Mouse (Mus musculus): ENCODE measurements around the gene Gucy2d.

Gene Gucy2d

GRCm38 (mm10) chr7:98439956-98440466 is at the start of gene Gucy2d:
Gene Gucy2d (plus strand): TSS chr7:98440416.
- DNase-seq, result no peak

DNA sequence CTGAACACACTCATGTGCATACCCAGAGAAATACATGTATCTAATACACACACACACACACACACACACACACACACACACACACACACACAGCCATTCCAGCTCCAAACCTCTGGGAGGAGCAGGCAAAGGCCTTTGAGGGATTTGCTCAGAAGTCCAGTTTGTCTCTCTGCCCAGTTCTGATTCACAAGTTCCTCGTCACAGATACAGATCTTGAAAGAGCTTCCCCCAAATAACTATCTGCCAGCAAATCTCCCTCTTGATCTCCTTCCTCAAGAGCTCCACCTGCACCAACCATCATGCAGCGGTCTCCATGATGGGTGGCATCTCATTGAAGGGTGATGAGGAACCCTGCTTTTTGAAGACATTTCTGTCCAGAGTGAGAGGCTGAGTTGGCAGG is 49.7 kb upstream of the Gucy2d start:
- DNase-seq, result no peak

- peak; percentile 33 for DNase-seq
Measured at GRCm38 (mm10) chr7:98391351-98391936, 48.8 kb upstream of the Gucy2d start.

- no peak for DNase-seq
Measured at GRCm38 (mm10) chr7:98392466-98393201, 47.6 kb upstream of the Gucy2d start.

DNA sequence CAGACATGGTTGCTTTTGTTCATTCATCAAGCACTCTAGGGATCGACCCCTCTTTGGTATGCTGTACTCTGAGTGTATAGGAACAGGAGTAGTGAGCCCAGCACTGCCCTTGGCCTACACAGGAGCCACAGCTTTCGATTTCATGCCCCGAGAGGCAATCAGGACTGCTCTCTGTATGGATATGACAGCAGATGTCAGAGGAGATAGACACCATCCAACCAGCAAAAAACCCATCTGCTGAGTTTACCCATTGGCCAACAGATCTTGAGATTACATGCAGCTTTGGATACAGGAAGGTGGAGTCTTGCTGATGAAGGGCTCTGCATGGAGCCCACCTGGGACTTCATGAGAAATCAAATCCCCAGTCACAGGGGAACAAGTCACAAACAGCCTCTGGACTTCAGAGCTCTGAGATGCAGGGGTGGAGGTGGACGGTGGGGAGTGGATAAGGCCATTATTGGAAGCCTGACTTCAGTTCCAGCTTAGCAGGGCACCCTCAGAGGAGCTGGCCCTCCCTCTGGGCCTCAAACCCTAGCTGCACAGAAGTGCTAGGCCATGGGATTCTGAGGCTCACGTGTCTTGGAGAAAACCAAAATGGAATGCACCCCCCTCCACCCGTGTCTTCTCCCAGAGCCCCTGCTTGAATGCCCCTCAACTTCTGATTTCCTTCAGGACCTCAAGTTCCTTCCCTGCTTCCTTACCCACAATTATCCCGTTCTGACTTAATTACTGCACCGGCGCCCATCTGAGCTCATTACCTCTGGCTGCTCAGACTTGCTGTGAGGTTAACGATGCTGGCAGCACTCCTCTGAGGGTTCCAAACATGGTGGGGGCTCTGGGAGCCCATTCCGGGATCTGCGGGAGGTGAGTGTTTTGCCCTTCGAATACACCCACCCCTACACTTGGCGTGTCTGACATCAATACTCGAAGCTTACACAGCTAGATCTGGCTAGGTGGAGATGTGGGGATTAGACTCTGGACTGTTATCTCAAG is 37.3 kb upstream of the Gucy2d start:
- DNase-seq, result no peak

GRCm38 (mm10) chr7:98403996-98404395 is 36.2 kb upstream of the Gucy2d start:
- DNase-seq, result no peak

GRCm38 (mm10) chr7:98407615-98408014 is 32.6 kb upstream of the Gucy2d start:
- DNase-seq, result no peak

- no peak for DNase-seq
Measured at GRCm38 (mm10) chr7:98413115-98413514, 27.1 kb upstream of the Gucy2d start.

GRCm38 (mm10) chr7:98415550-98415949 is 24.7 kb upstream of the Gucy2d start:
- DNase-seq, result no peak

GRCm38 (mm10) chr7:98416020-98416419 is 24.2 kb upstream of the Gucy2d start:
- no peak for DNase-seq

DNA sequence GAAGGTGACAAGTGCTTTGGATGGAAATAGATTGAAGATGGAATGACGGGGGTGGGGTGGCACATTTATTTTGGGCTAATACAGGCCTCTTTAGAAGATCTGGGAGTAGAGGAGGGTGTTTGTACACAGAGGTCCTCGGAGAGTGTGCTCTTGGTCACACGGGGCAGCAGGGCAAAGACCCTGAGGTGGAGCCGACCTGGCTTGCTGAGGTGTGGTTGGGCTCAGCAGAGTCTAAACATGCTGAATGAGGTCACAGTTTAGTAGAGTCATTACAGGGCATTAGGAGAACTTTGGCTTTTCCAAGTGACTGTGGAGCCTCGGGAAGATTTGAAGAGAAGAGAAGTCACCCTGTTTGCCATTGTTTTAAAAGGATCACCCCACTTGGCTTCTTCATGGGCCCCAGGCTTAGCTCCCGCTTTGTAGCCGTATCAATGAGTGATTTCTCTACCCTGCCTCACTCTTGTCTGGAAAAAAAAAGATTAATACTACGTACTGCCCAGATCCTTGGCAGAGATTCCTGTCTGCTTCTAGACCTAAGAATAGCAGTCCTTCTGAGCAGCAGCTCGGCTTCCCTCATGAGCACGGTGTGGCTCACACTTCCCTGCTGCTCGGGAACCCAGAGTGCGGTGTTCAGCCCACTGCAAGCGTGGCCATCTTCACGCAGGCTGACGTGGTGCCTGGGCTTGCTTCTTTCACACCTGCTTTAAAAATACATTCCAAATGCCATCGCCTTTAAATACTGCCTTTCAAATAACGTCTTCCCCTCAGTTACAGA is 22.0 kb upstream of the Gucy2d start:
- DNase-seq, result no peak

- peak; percentile 64 for DNase-seq
Measured at GRCm38 (mm10) chr7:98419366-98419765, 20.9 kb upstream of the Gucy2d start.

GRCm38 (mm10) chr7:98423546-98423945 is 16.7 kb upstream of the Gucy2d start:
- DNase-seq, result no peak

GRCm38 (mm10) chr7:98424396-98424795 is 15.8 kb upstream of the Gucy2d start:
- no peak for DNase-seq

DNA sequence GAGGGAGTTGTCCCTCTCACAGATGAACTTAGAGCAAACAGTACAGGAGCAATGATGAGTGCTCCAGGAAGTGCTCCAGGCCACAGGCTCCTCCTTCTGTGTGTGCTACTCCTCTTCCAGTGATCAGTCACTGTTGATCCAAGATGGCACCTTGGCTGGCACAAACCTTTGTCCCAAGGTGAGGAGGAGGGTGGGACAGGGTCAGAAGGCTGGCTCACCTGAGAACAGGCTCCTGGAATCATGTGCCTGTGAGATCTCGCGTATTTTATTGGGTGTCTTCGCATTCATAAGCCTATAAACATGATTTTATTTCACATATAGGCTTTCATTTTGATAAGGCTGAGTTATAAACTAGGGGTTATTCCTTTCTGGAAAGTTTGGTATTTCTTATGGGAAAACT is 14.7 kb upstream of the Gucy2d start:
- no peak for DNase-seq

GRCm38 (mm10) chr7:98426641-98427040 is 13.6 kb upstream of the Gucy2d start:
- no peak for DNase-seq

DNA sequence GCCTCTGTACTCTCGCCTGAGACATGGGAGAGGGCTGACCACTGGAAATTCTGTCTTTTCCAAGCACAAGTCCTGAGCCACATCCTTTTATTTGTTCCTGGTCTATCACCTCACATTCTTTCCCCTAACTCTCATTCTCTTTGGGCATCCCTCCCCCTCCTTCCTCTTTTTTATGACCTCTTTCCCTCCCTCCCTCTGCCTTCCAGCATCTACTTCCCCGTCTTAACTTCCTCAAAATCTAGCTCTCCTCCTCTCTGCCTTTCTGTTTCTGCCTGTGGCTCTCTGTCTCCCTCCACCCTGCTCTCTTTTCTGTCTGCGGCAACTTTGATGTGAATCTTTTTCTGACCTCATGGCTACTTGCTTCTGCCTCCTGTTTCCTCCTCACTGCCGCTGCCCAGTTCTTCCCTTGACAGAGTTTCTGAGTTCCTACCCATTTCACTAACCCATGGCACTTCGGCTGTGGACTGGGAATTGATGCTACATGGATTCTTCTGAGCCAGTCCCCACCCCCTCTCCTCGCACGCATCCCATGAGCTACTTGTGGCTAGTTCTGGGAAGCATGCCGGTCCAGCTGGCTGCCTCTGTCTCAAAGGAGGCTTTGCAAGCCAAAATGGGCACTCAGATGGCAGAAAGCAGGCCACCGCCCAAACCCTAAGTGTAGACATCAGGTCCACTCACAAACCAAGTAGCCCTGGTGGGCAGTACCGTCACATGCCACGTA is 12.9 kb upstream of the Gucy2d start:
- no peak for DNase-seq

DNA sequence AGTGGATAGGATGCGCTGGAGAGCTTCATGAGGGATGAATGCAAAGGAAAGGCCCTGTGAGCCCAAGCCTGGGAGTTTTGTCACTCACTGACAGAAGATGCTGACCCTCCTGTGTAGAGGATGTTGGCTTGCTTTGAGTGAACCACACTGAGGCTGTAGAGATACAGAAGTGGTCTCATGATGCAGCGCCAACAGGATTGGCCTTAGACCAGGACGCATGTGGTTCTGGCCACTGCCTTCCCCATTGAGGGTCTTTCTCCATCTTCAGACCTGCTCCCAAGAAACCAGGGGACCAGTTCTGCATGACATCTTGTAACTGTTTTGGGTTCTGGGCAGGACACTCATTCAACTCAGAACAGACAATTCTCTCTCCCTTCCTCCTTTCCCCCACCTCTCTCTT is 10.6 kb upstream of the Gucy2d start:
- no peak for DNase-seq

DNA sequence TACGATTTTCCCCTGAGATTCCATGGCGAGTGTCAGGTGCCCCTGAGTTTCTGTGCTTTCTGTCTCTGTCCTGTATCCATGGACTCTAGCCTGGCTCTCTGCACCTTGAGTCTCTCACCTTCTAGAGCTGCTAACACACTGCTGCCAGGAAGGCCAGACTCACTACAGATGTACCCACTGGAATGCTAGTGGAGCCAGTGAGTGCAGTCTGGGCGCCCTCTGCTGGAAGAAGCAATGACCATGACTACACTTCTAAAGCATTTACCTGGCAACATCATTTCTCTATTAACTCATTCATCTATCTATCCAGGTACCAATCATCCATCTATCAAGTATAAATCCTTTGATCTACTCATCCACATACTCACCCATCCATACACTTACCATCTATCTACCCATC is 9.4 kb upstream of the Gucy2d start:
- DNase-seq, result peak; percentile 72

- peak; percentile 20 for DNase-seq
Measured at GRCm38 (mm10) chr7:98437629-98438028, 2.6 kb upstream of the Gucy2d start.

- DNase-seq, result no peak
Measured at GRCm38 (mm10) chr7:98446873-98447272, 6.7 kb downstream of the Gucy2d start.
